Mouse (Mus musculus) lung, postnatal 36 days (tissue): ENCODE results near the gene Cish.
A peak's percentile ranks its signal among the peaks of the same experiment; 100 is the strongest.

ENCODE experiments used
- DNase-seq: peaks from one replicate; pipeline ENCODE4 v3.0.0; 2022; ENCODE audit warnings: mixed read lengths

Cish gene

GRCm38 (mm10) chr9:107324799-107325561, 29.2 kb downstream of the Cish start:
- DNase-seq = no peak

GRCm38 (mm10) chr9:107325904-107326303, 30.1 kb downstream of the Cish start:
- peak; percentile 74 for DNase-seq

- DNase-seq = peak; percentile 91
These were observed 32.2 kb downstream of the Cish start for GRCm38 (mm10) chr9:107327879-107328620.

GRCm38 (mm10) chr9:107330791-107331190, 35.0 kb downstream of the Cish start:
- DNase-seq = no peak

- DNase-seq = no peak
These were observed 37.9 kb downstream of the Cish start for GRCm38 (mm10) chr9:107333686-107334085.

GRCm38 (mm10) chr9:107334356-107334755, 38.5 kb downstream of the Cish start:
- no peak for DNase-seq

GRCm38 (mm10) chr9:107335046-107335445, 39.2 kb downstream of the Cish start:
- DNase-seq = no peak

GRCm38 (mm10) chr9:107335909-107336308, 40.1 kb downstream of the Cish start:
- peak; percentile 87 for DNase-seq

GRCm38 (mm10) chr9:107336386-107336785, 40.6 kb downstream of the Cish start:
- DNase-seq = no peak

- peak; percentile 83 for DNase-seq
These were observed 42.5 kb downstream of the Cish start, which contains the start of gene Hemk1 for GRCm38 (mm10) chr9:107338172-107338883. Hemk1 (minus strand) TSS chr9:107338350.

- peak; percentile 96 for DNase-seq
These were observed 44.5 kb downstream of the Cish start, which contains the start of gene 6430571L13Rik for GRCm38 (mm10) chr9:107340267-107340859. 6430571L13Rik (plus strand) TSS chr9:107340602.

GRCm38 (mm10) chr9:107340911-107341645, 45.3 kb downstream of the Cish start:
- DNase-seq = no peak

- no peak for DNase-seq
These were observed 46.4 kb downstream of the Cish start for GRCm38 (mm10) chr9:107342201-107342709.

GRCm38 (mm10) chr9:107343146-107343943, 47.5 kb downstream of the Cish start:
- DNase-seq = no peak

GRCm38 (mm10) chr9:107344027-107344426, 48.2 kb downstream of the Cish start:
- no peak for DNase-seq

- DNase-seq = no peak
These were observed 50.3 kb downstream of the Cish start for GRCm38 (mm10) chr9:107346081-107346480.

GRCm38 (mm10) chr9:107347586-107348183, 51.9 kb downstream of the Cish start:
- DNase-seq = no peak

- no peak for DNase-seq
These were observed 53.5 kb downstream of the Cish start for GRCm38 (mm10) chr9:107349321-107349720.
